Mouse (Mus musculus): ENCODE results near the gene Hdac11. TPM values are rescaled to one million over a fixed set of nuclear protein-coding genes. Genes with fewer than 3 reads are reported as not detected.
A peak's percentile ranks its signal among the peaks of the same experiment; 100 is the strongest.
"Not testable (repeated sequence)": the region's sequence is repeated elsewhere in the genome, so short reads cannot be mapped to it uniquely, and the experiment has no call there.

The Hdac11 gene
- polyA plus RNA-seq, 1 experiment from 2014 or later, result 7.5 TPM

DNA sequence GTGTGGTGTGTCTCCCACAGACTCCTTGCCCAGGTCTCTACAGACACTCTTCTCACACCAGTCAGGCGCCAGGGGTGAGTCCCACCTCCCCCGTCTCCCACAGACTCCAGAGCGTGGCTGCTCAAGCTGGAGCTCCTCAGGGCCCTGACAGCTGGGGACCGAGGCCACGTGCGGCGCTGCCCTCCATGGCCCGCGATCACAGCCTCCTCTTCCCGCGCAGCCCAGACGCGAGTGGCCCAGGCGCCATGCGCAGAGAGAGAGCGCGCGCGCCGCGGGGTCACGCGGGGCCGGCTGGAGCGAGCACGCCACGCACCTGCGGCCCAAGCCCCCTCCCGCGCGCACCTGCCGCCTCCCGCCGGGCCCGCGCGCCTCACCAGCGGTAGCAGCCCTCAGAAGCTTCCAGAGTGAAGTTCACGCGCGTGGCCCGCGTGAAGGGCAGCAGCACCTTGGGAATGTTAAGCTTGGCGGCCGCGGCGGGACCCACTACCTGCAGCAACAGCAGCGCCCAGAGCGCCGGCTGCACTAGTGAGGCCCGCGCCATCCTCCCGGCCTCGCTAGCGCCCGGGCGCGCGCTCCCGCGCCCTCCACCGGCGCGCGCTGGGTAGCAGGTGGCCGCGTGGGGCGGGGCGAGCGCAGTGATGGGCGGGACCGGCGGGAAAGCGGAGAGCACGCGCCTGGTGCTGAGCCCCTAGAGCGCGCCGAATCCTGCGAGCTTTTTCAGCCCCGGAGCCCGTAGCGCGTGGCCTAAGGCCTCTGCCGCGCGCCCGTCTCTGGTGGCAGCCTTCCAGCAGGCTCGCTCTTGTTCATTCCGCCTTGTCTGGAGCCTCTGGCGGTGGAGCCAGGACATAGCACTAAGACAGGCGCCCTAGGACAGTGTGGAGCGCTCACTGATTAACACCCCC lies 40.0 kb upstream of the Hdac11 start, which contains the start of gene Nup210:
Gene Nup210, minus strand, starts transcription at position 586 of the 902 bp plus-strand sequence.
- Histone ChIP-seq H3K9ac (peak within 1 kb of the TSS; percentile 62), H3K4me3 (peak within 1 kb of the TSS; percentile 72), H3K4me1 (peaks cover 16% of the 10 kb centered on the region), H3K36me3 (no peaks in the 10 kb centered on the region), H3K9me3 (no peaks in the 10 kb centered on the region), H3K27ac (peak within 1 kb of the TSS; percentile 76), H3K27me3 (peaks cover 4% of the 10 kb centered on the region; the same call in 1 of the 2 replicates), H3K4me2 (peak within 1 kb of the TSS; percentile 98)
- 1% methylated on average over 91 of the region's 93 CpGs for WGBS
- ATAC-seq (ENCODE audit: borderline replicate concordance, extremely low read depth, low FRiP score, low TSS enrichment), result peak; percentile 94

DNA sequence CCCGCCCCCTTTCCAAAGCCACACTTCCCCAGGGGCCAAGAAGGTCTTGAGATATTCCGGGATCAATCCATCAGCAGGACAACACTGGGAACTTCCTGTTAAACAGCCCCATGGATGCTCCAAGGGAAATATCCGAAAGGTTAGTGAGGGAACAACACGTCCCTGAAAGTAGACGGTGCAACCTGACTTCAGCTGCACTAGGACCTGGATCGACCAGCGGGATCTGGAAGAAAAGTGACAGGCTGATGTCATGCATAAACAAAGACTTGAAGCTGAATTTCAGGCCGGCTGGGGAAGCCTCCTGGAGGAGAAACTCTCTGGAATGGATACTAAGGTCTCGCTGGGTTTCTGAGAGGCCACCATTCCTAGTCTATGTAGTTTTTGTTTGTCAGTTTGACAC lies 39.3 kb upstream of the Hdac11 start:
- 2% methylated on average over 9 of the region's 9 CpGs for WGBS
- H3K36me3 ChIP-seq, result no peaks in the 10 kb centered on the region
- H3K4me3 ChIP-seq, result peak overlapping the region; percentile 72
- peaks cover 4% of the 10 kb centered on the region; the same call in 1 of the 2 replicates for H3K27me3 ChIP-seq
- peaks cover 16% of the 10 kb centered on the region for H3K4me1 ChIP-seq
- H3K27ac ChIP-seq, result no peak overlapping the region
- no peak overlapping the region for H3K9ac ChIP-seq
- H3K9me3 ChIP-seq, result no peaks in the 10 kb centered on the region
- H3K4me2 ChIP-seq, result peak overlapping the region; percentile 98
- 0 out of 2 replicates have a peak, but pooled peaks have one; percentile 1 for ATAC-seq (ENCODE audit: borderline replicate concordance, extremely low read depth, low FRiP score, low TSS enrichment)

DNA sequence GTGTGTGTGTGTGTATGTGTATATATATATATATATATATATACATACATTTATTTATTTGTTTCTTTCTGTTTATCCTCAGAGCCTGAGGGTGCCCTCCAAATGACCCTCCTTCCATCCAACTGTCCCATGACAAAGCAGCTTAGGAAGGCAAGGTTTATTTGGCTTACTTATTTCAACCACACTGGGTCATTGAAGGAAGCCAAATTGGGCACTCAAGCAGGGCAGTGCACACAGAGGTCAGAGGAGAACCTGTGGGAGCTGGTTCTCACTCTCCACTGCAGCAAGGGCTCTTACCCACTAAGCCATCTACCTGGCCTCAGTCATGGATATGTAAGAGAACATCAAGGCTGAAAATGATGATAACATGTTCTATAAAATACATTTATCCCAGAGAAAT lies 37.9 kb upstream of the Hdac11 start:
- no peak overlapping the region for H3K9ac ChIP-seq
- no peak overlapping the region for H3K4me2 ChIP-seq
- no peak overlapping the region for H3K4me3 ChIP-seq
- no peak for ATAC-seq (ENCODE audit: borderline replicate concordance, extremely low read depth, low FRiP score, low TSS enrichment)
- peaks cover 4% of the 10 kb centered on the region; the same call in 1 of the 2 replicates for H3K27me3 ChIP-seq
- H3K4me1 ChIP-seq, result peaks cover 16% of the 10 kb centered on the region
- H3K27ac ChIP-seq, result no peak overlapping the region
- H3K9me3 ChIP-seq, result no peaks in the 10 kb centered on the region
- no peaks in the 10 kb centered on the region for H3K36me3 ChIP-seq

DNA sequence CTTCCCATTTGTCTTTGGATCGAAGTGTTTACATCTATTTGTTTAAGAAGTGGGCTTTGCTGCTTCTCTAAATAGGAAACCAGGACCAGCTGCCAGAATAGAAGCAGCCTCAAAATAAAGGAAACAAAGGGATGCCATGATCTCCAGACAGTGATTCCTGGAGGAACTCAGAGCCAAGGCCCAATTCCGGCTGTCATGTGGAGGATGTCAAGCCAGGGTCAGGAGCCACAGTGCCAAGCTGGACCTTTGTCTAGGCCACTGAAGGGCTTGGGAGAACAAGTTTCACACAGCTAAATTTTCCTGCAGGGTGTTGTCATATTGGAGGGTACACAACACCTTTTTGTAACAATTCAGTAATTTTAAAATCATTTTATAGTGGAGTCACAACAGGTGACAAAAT lies 36.3 kb upstream of the Hdac11 start:
- Histone ChIP-seq H3K4me3 (no peak overlapping the region), H3K9ac (no peak overlapping the region), H3K4me2 (no peak overlapping the region), H3K36me3 (no peaks in the 10 kb centered on the region), H3K9me3 (no peaks in the 10 kb centered on the region), H3K27ac (no peak overlapping the region), H3K4me1 (peaks cover 16% of the 10 kb centered on the region), H3K27me3 (peaks cover 4% of the 10 kb centered on the region; the same call in 1 of the 2 replicates)
- no peak for ATAC-seq (ENCODE audit: borderline replicate concordance, extremely low read depth, low FRiP score, low TSS enrichment)
- WGBS, result 70% methylated on average over 2 of the region's 2 CpGs

DNA sequence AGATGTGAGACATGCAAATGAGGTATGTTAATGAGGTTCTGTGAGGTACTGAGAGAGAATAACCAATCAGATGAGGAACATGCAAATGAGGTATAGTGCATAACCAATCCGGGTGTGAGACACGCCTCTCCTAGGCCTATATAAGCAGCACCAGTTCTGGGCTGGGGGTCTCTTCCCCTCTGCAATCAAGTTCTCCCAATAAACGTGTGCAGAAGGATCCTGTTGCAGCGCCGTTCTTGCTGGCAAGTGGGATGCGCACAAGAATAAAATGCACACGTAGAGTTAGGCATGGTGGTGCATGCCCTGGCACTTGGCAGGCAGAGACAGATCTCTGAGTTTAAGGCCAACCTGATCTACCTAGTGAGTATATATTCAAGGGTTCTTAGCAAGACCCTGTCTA lies 35.4 kb upstream of the Hdac11 start:
- not testable (repeated sequence) for H3K36me3 ChIP-seq; H3K27ac ChIP-seq; H3K9me3 ChIP-seq; H3K4me2 ChIP-seq; H3K9ac ChIP-seq; ATAC-seq (ENCODE audit: borderline replicate concordance, extremely low read depth, low FRiP score, low TSS enrichment); H3K4me3 ChIP-seq; H3K27me3 ChIP-seq
- peaks cover 15% of the 10 kb centered on the region for H3K4me1 ChIP-seq
- whole genome bisulfite sequencing, result 92% methylated on average over 7 of the region's 7 CpGs

DNA sequence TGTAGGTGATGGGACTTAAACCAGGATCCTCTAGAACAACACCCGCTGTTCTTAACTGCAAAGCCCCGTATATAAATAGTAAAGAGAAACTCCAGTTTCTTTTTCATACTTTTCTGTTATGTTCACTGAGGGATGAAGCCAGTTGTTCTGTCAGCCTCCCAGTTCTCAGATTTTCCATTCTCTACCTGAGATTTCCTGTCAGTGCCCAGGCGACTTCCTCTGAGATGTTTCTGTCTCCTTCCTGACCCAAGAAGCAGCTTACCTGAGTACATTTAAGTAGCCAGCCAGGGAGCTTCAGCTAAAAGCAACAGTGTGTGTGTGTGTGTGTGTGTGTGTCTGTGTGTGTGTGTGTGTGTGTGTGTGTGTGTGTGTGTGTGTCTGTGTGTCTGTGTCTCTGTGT lies 33.0 kb upstream of the Hdac11 start:
- no peaks in the 10 kb centered on the region for H3K27me3 ChIP-seq
- no peak overlapping the region for H3K27ac ChIP-seq
- no peak overlapping the region for H3K4me2 ChIP-seq
- no peaks in the 10 kb centered on the region for H3K9me3 ChIP-seq
- no peaks in the 10 kb centered on the region for H3K4me1 ChIP-seq
- H3K36me3 ChIP-seq, result no peaks in the 10 kb centered on the region
- 68% methylated on average over 3 of the region's 3 CpGs for WGBS
- no peak overlapping the region for H3K9ac ChIP-seq
- no peak overlapping the region for H3K4me3 ChIP-seq
- ATAC-seq (ENCODE audit: borderline replicate concordance, extremely low read depth, low FRiP score, low TSS enrichment), result no peak

DNA sequence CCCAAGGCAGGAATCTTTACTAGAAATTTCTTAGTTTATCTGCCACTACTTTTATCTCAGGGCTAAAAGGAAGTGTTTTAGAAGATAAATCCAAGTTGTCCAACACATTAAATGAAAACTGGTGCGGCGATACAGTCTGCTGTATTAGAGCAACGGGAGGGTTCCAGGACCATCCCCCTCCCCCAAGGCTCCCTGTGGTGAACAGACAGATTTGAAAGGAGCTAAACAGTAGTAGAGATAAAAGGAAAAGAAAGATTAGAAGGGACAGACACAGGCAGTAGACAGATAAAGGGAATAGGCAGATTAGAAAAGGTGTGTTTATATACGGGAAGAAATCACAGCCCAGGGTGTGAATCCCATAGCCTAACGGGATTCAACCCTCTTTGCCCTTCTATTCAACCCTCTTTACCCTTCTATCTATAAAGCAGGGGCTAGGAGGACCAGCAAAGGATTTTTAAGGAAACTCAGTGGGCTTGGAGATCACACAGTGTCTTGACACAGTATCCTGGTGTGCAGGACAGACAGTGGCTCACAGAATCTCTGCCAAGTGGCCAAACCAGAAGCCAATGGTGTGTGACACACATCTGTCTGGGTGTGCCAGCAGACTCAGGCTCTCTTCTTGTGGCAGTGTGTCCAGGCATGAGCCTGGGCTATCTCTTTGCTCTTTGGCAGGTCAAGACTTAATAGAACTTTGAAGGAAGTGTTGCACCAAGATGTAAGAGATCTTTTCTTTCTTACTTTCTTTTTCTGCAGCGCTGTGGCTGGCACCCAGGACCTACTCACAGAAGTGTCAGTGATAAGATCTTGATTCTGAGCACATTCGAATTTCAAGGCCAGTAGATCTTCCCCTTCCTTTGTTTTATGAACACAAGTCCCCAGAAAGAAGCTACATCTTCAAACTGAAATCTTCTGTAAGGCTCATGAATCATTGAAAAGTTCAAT lies 31.9 kb upstream of the Hdac11 start:
- ATAC-seq (ENCODE audit: borderline replicate concordance, extremely low read depth, low FRiP score, low TSS enrichment), result no peak
- no peak overlapping the region for H3K4me3 ChIP-seq
- WGBS, result 29% methylated on average over 7 of the region's 7 CpGs
- H3K9me3 ChIP-seq, result no peaks in the 10 kb centered on the region
- H3K36me3 ChIP-seq, result no peaks in the 10 kb centered on the region
- no peak overlapping the region for H3K27ac ChIP-seq
- H3K4me2 ChIP-seq, result no peak overlapping the region
- H3K9ac ChIP-seq, result no peak overlapping the region
- H3K4me1 ChIP-seq, result no peaks in the 10 kb centered on the region
- no peaks in the 10 kb centered on the region for H3K27me3 ChIP-seq

DNA sequence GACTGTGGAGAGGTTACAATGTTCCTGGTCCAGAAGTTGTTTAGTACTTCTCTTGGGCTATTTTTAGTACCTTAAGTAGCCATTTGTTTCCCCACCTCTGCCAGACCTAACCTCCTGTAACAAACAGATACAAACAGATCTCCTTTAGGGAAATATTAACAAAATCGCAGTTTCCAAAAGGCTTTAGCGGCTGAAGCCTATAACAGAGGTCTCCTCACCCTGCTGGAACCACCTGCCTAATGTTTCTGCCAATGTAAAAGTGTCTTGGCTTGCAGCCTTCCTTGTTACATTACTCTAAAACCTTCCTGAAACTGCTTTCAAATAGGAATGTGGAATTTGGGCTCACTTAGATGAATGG lies 31.3 kb upstream of the Hdac11 start:
- Histone ChIP-seq H3K4me1 (no peaks in the 10 kb centered on the region), H3K27ac (no peak overlapping the region), H3K27me3 (no peaks in the 10 kb centered on the region), H3K36me3 (no peaks in the 10 kb centered on the region), H3K9ac (no peak overlapping the region), H3K9me3 (no peaks in the 10 kb centered on the region), H3K4me3 (no peak overlapping the region), H3K4me2 (no peak overlapping the region)
- ATAC-seq (ENCODE audit: borderline replicate concordance, extremely low read depth, low FRiP score, low TSS enrichment), result no peak
- 76% methylated on average over 2 of the region's 2 CpGs for WGBS

DNA sequence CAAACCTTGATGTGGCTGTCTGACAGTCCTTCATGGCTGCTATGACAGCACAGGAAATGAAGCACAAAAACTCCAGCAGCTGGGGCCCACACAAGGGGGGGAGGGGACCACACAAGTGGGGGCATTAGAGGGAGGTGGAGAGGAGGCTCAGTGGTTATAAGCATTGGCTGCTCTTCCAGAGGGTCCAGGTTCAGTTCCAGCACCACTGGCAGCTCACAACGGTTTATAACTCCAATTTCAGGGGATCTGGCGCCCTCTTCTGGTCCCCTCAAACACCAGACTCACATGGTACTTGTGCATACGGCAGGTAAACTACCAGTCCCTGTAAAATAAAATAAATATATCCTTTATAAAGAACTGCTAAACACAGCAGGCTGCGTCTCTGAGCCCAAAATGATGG lies 27.5 kb upstream of the Hdac11 start:
- no peak overlapping the region for H3K4me2 ChIP-seq
- no peak overlapping the region for H3K4me3 ChIP-seq
- H3K9ac ChIP-seq, result no peak overlapping the region
- WGBS, result 46% methylated on average over 4 of the region's 4 CpGs
- H3K4me1 ChIP-seq, result 0 out of 2 replicates have a peak, but pooled peaks cover 4% of the 10 kb centered on the region
- no peaks in the 10 kb centered on the region for H3K27me3 ChIP-seq
- no peak for ATAC-seq (ENCODE audit: borderline replicate concordance, extremely low read depth, low FRiP score, low TSS enrichment)
- H3K36me3 ChIP-seq, result no peaks in the 10 kb centered on the region
- no peak overlapping the region for H3K27ac ChIP-seq
- no peaks in the 10 kb centered on the region for H3K9me3 ChIP-seq

DNA sequence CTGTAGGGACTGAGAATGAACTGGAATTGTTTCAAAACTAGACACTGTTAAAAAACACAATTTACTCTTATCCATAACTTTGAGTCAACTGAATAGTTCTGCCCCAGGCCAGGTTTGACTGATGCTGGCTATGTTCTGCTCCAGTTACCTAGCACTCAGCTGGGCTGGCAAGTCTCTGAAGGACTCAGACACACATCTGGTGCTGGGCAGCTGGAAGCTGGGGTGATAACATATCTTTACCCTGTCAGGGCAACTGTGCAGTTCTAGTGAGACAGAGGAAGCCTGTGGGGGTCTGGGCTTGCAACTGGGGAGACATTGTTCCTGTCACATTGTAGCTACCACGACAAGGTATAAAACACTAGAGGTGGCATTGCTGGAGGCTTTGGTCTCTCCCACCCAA lies 25.6 kb upstream of the Hdac11 start:
- 52% methylated on average over 1 of the region's 1 CpGs for WGBS
- no peak overlapping the region for H3K4me2 ChIP-seq
- H3K4me3 ChIP-seq, result no peak overlapping the region
- H3K9ac ChIP-seq, result no peak overlapping the region
- 0 out of 2 replicates have a peak, but pooled peaks cover 4% of the 10 kb centered on the region for H3K4me1 ChIP-seq
- no peaks in the 10 kb centered on the region for H3K9me3 ChIP-seq
- no peaks in the 10 kb centered on the region for H3K36me3 ChIP-seq
- no peak for ATAC-seq (ENCODE audit: borderline replicate concordance, extremely low read depth, low FRiP score, low TSS enrichment)
- no peaks in the 10 kb centered on the region for H3K27me3 ChIP-seq
- H3K27ac ChIP-seq, result no peak overlapping the region

DNA sequence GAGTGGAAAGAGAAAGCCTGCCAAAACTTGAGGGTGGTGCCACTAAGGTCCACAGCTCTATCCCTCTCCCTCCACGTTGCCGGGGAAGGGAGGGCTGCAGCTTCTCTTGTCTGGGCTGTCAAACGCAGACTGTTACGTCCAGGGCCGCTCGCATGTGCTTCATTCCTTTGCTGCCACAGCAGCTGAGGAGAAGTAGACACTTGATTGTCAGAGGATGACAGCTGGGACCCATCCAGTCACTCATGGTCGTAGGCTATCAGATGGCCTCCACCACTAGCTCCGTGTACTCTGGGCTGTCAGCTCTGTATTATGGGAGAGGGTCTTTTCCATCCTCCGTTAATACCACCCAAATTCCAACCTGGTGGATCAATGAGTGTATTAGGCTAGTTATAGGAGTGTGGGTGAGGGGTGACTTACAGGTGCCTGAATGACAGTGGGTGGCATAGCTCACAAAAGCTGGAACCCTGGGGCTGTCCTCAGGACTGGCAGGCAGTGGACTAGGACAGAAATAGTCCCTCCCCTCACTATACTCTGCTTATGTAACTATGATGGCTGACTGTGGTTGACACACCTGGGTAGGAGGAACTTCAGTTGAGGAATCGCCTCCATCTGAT lies 19.0 kb upstream of the Hdac11 start:
- no peak overlapping the region for H3K4me3 ChIP-seq
- ATAC-seq (ENCODE audit: borderline replicate concordance, extremely low read depth, low FRiP score, low TSS enrichment), result no peak
- no peaks in the 10 kb centered on the region for H3K9me3 ChIP-seq
- no peaks in the 10 kb centered on the region for H3K27me3 ChIP-seq
- H3K36me3 ChIP-seq, result no peaks in the 10 kb centered on the region
- H3K27ac ChIP-seq, result no peak overlapping the region
- H3K4me1 ChIP-seq, result 0 out of 2 replicates have a peak, but pooled peaks cover 4% of the 10 kb centered on the region
- WGBS, result 35% methylated on average over 10 of the region's 10 CpGs
- H3K9ac ChIP-seq, result no peak overlapping the region
- no peak overlapping the region for H3K4me2 ChIP-seq
